ENCODE assay signal across 15 mouse cellular contexts in the genomic region with DNA sequence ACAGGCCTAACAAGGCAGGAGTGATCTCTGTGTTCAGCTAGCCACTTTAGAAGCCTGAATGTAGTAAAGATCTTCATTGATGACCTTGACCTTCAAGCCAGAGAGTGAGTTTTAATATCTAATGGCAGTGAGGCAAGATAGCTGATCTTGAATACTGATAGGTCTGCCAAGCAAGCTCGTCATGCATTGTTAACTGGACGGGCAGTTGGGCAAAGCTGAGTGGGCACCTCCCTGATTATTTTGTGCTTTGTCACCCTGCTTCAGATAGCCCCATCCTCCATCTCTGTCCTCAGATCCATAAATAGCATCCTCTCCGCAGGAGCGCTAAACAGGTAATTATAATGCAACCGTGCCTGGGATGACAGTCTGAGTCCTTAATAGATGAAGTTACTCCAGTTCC.
"Had no signal": no experiment of that assay in that cellular context is flagged by ENCODE, and none has a peak within 500 bp of the region (broad histone marks: within the 10 kb centered on the region; RNA-seq: fewer than 3 reads in every experiment).

No protein-coding gene starts in this region.

- H3K27ac ChIP-seq: limb, embryonic 15.5 days; liver, embryonic 12.5 days; midbrain, embryonic 12.5 days; neural tube, embryonic 13.5 days; stomach, embryonic 15.5 days had no signal

- H3K4me3 ChIP-seq: limb, embryonic 15.5 days; liver, embryonic 12.5 days; megakaryocyte, embryonic 14.5 days; midbrain, embryonic 12.5 days; neural tube, embryonic 13.5 days; stomach, embryonic 15.5 days had no signal

- ATAC-seq: liver, embryonic 12.5 days; midbrain, embryonic 16.5 days had no signal

- DNase-seq: kidney, postnatal 10 days; kidney, postnatal 4 days; lung, embryonic 14.5 days; lung, postnatal 10 days; lung, postnatal 4 days; right cerebral cortex, postnatal 14 days; thymus, adult 2 months; thymus, postnatal 25 days had no signal

- H3K4me2 ChIP-seq: limb, embryonic 15.5 days; liver, embryonic 12.5 days; lung, embryonic 14.5 days; midbrain, embryonic 12.5 days; neural tube, embryonic 13.5 days; stomach, embryonic 15.5 days had no signal

- H3K9ac ChIP-seq: limb, embryonic 15.5 days; liver, embryonic 12.5 days; lung, embryonic 14.5 days; midbrain, embryonic 12.5 days; neural tube, embryonic 13.5 days; stomach, embryonic 15.5 days had no signal

- H3K36me3 ChIP-seq: limb, embryonic 15.5 days; liver, embryonic 12.5 days; midbrain, embryonic 12.5 days; neural tube, embryonic 13.5 days; stomach, embryonic 15.5 days had no signal

- H3K9me3 ChIP-seq: limb, embryonic 15.5 days; liver, embryonic 12.5 days; megakaryocyte, embryonic 14.5 days; midbrain, embryonic 12.5 days; neural tube, embryonic 13.5 days; stomach, embryonic 15.5 days had no signal

- H3K4me1 ChIP-seq: liver, embryonic 12.5 days; megakaryocyte, embryonic 14.5 days; stomach, embryonic 15.5 days had no signal

- H3K27me3 ChIP-seq: limb, embryonic 15.5 days; liver, embryonic 12.5 days; midbrain, embryonic 12.5 days; neural tube, embryonic 13.5 days; stomach, embryonic 15.5 days had no signal
